Mouse (Mus musculus): ENCODE measurements around the gene Usp30. TPM values are rescaled to one million over a fixed set of nuclear protein-coding genes. Genes with fewer than 3 reads are reported as not detected.

The Usp30 gene
- polyA plus RNA-seq, 1 experiment from 2014 or later: 8.8 TPM

DNA sequence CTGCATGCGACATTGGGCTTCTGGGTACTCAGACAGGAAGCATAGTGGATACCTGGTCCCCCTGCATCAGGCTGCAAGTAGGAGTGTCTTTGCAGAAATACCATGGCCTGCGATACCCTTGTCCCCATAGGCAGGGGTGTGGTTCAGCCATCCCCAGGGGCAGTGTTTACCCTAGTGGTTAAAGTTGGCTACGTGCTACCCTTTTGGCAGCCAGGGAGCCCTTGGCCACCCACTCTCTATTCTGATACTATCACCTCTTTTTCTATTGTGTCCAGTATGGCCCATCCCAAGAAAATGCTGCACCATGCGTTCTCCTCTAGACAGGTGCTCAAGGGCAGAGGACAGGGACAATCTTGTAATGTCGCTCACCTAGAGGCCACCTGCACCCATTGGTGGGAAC is 89.5 kb downstream of the Usp30 start:
- no peak for DNase-seq (ENCODE audit: low spot score)

DNA sequence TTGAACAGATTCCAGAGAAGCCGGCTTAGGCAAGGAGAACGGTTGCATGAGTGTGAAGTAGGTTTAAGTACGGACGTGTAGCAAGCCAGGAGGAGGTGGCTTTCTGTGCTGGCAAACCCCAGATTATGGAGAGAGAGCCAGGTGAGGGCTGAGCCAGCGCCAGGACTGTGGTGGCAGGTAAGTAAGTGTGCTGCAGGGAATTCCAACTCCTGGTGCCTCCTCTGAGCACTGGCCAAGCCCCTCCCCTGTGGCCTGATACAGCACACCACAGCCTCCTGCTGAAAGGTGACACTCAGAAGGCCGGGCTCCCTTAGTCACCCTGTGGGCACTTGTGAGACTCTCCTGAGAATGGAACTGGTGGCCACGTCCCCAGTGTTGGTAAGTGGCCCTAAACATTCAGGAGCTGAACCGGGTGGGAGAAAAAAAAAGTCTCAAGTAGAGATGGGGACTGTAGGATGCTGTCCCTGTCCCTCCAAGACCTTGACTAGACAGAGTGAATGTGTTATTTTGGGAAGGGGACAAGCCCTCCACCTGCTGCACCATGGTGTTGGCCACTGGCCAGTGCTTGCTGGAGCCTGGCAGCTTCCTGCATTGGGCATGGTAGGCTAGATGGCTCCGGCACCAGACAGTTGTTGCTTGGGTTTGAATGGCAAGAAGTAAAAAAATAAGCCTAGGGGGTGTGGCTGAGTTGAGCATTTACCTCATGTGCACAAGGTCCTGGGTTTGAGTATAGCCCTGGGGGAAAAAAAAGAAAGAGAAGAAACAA is 90.1 kb downstream of the Usp30 start:
- no peak for DNase-seq (ENCODE audit: low spot score)

DNA sequence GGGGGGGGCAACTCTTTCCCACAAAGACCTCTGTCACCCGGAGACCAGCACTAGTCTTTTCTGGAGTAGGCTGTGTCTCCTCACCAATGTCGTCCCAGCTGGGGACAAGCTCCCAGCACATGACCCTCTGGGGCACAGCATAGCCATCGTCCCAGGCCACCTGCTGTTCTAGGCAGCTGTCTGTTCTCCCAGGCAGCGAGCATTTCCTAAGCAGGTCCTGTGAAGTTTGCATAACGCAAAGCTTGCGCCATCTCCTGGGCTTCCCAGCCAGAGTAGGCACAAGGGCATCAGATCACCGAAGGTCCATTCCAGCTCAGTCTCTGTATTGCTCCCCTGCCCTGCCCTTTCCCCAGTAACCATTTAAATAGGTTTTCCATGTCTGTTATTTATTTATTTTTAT is 92.0 kb downstream of the Usp30 start:
- no peak for DNase-seq (ENCODE audit: low spot score)

DNA sequence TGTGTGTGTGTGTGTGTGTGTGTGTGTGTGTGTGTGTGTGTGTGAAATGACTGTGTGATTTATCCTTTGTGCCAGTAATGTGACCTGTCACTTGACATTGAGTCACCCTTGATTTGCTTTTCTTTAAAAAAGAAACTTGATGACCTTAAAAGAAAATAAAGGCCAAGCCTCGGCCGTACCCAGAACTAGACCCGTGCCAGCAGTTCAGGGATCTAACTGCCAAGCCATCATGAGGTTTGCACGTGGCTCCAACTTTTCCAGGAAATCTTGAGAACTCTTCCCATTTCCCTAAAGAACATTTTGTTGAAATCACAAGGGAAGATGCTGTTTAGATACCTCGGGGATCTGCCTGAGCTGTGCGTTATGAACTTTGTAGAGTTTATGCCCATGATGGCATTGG is 96.2 kb downstream of the Usp30 start:
- no peak for DNase-seq (ENCODE audit: low spot score)

DNA sequence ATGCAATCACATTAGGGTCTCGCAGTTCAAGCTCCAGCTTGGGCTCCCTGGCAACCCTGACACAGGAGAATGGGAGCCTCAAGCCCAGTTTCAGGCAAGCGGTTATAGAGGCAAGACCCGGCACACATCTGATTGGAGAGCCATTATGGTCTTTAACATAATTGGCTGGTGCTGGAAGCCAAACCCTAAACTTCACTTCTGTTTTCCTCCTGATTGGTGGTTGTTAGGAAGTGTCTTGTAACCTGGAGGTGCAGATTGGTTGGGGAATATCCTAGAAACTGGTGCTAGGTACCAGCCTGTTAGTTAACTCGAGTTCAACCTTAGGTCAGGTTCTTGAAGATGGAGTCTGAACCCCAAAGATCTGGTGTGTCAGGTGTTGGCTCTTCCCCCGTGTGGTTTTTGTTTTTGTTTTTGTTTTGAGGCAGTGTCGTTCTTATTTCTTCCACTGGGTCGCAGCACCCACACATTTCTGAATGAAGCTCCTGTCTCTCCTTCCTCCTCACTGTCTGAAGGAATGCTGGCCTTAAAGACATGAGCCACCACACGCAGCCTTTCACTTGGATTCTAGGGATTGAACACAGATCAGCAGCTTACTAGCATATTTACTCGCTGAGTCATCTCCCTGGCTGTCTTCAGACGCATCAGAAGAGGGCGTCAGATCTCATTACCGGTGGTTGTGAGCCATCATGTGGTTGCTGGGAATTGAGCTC is 97.0 kb downstream of the Usp30 start:
- DNase-seq (ENCODE audit: low spot score): no peak

DNA sequence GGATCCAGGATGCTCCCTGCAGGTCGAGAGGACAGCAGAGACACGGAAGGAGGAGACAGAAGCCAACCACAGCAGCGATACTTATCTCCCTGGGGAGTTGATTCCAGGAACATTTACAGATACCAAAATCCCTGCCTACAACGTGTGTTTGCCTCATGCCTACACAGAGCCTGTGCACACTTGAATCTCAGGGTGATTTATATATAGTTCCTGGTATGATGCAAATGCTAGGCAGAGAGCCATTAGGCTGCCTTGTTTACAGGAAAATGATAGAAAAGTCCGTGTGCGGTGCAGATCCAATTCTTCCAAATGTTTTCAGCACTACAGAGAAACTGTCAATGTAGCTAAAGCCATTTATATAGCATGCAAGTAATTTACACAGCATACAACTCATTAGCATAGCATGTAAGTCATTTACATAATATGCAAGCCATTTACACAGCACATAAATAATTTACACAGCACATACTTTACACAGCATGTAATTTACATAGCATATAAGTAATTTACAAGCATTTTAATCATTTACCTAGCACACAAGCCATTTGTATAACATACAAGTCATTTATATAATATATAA is 97.9 kb downstream of the Usp30 start:
- DNase-seq (ENCODE audit: low spot score): no peak

DNA sequence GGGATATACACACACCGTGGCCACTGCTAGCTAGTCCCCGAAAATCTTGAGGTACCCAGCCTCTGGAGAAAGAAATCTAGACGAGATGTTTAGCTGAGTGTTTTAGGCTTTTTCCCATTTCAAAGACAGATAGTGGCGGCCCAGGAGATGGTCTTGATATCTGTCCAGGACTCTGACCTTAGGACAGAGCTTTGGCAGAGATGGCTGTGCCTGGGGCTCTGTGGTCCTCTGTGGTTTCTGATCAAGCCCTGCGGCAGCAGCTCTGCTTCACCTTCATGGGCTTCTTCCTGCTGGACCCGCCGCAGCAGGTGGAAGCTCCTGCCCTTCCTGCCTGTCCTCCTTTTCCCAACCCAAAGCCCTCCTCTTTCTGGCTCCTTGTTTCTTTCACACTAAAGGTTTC is 105.1 kb downstream of the Usp30 start:
- no peak for DNase-seq (ENCODE audit: low spot score)

DNA sequence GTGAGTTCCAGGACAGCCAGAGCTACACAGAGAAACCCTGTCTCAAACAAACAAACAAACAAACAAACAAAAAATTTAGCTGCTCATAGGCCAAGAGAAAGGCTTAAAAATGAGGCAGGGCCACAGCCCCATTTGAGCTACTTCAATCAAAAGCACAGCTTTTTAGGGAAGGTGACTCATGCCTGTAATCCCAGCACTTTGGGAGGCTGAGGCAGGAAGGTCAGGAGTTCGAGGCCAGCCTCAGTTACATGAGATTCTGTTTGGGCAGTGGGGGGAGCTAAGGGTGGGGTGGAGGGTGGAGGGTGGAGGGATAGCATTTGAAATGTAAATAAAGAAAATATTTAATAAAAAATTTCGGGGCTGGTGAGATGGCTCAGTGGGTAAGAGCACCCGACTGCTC is 107.7 kb downstream of the Usp30 start:
- DNase-seq (ENCODE audit: low spot score): no peak

DNA sequence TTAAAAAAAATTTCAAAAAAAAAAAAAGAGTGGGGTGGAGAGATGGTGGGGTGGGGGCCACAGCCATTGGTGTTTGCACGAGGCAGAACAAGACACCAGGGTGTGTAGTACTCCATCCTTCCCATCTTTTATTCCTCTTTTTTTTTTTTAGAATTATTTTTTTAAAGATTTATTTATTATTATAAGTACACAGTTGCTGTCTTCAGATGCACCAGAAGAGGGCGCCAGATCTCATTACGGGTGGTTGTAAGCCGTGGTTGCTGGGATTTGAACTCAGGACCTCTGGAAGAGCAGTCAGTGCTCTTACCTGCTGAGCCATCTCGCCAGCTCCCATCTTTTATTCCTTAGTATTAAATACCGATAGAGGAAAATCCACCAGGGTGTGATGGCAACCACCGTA is 108.2 kb downstream of the Usp30 start:
- no peak for DNase-seq (ENCODE audit: low spot score)

DNA sequence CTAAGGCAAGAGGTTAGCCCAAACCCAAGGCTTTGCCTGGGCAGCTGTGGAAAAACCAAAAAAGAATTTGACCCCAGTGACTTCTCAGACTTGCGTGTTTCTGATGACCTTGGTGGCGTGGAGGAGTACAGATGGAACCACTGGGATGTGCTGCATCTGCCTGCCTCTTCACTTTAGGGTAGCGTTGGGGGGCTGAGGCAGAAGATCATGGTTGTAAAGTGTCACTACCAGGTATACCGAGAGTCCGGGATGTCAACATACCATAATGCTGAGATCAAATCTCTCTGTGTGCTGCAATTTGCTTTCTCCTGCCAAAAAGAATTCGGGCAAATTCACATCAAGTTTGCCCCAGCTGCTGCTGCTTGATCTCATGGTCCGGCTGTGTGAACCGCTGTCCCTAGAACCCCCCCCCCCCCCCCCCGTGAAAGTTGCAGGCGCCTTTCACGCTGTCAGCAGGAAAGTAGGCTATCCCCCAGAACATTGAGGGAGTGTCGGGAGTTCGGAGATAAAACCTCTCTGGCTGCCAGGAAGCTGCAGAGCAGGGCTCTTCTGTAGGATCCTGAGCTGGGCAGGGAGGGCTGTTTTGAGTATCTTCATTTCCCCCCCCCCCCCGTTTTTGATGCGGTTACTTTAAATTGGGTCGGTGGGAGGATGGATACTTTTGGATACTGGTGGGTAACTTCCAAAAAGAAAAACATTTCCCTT is 108.8 kb downstream of the Usp30 start:
- no peak for DNase-seq (ENCODE audit: low spot score)

Other genes starting within 250 kb of the Usp30 start
- gene Selplg, start 232.8 kb upstream of the Usp30 start, polyA plus RNA-seq (2015; fragmentation: Nextera tagmentation; extraction: Ambion mirVana): 205 and 252 TPM in 2 replicates
- gene Coro1c, start 156.7 kb upstream of the Usp30 start, polyA plus RNA-seq (2015; fragmentation: Nextera tagmentation; extraction: Ambion mirVana): 71.3 and 75.3 TPM in 2 replicates
- 4.2 and 4.4 TPM in 2 replicates for gene Ssh1, start 71.6 kb upstream of the Usp30 start, polyA plus RNA-seq (2015; fragmentation: Nextera tagmentation; extraction: Ambion mirVana)
- gene Dao, start 61.8 kb upstream of the Usp30 start, polyA plus RNA-seq (2015; fragmentation: Nextera tagmentation; extraction: Ambion mirVana): 0.08 and 0.16 TPM in 2 replicates
- not detected in 2 replicates for gene Svop, start 26.1 kb downstream of the Usp30 start, polyA plus RNA-seq (2015; fragmentation: Nextera tagmentation; extraction: Ambion mirVana)
- gene Alkbh2, start 62.8 kb downstream of the Usp30 start, polyA plus RNA-seq (2015; fragmentation: Nextera tagmentation; extraction: Ambion mirVana): 8.2 and 10.1 TPM in 2 replicates
- gene Ung, start 64.9 kb downstream of the Usp30 start, polyA plus RNA-seq (2015; fragmentation: Nextera tagmentation; extraction: Ambion mirVana): 46.4 and 51.4 TPM in 2 replicates
- 0.80 and 1.1 TPM in 2 replicates for gene Acacb, start 81.1 kb downstream of the Usp30 start, polyA plus RNA-seq (2015; fragmentation: Nextera tagmentation; extraction: Ambion mirVana)
- 0.05 and 0.13 TPM in 2 replicates for gene Foxn4, start 208.3 kb downstream of the Usp30 start, polyA plus RNA-seq (2015; fragmentation: Nextera tagmentation; extraction: Ambion mirVana)
- 0.27 and 0.55 TPM in 2 replicates for gene Myo1h, start 223.7 kb downstream of the Usp30 start, polyA plus RNA-seq (2015; fragmentation: Nextera tagmentation; extraction: Ambion mirVana)